Mouse (Mus musculus) neutrophil, adult 59 days (primary cell): ENCODE measurements around the gene Gm8906. TPM values are rescaled to one million over a fixed set of nuclear protein-coding genes. Genes with fewer than 3 reads are reported as not detected.

Experiments used
- total RNA-seq, 2 experiments: library from RNA; stranded (reverse); gene quantifications; 1 replicate in 1 of 2; 2 replicates in 1 of 2; pipeline ENCODE4 v1.2.4; 2023

Gene Gm8906
- total RNA-seq = not detected

GRCm38 (mm10) chr5:11502385-11502784 is at the start of gene Gm8906:
Gene Gm8906 (plus strand): TSS chr5:11502685.

Other genes starting within 250 kb of the Gm8906 start
- gene Gm8890, start 246.7 kb upstream of the Gm8906 start, total RNA-seq = not detected
- gene Speer1, start 161.2 kb upstream of the Gm8906 start, total RNA-seq = not detected
- gene Gm8897, start 86.3 kb upstream of the Gm8906 start, total RNA-seq = not detected
- gene Gm6460, start 92.2 kb downstream of the Gm8906 start, total RNA-seq = not detected
- not detected for gene Gm8922, start 179.3 kb downstream of the Gm8906 start, total RNA-seq